Mouse (Mus musculus) Muller cell, postnatal 12 days (primary cell): Measurements from ENCODE around the gene Slc25a30.

ENCODE experiments used
- DNase-seq: peaks from one replicate; pipeline ENCODE4 v3.0.0-alpha.2; 2015; ENCODE audit errors: inconsistent ontology term

Slc25a30 gene

DNA sequence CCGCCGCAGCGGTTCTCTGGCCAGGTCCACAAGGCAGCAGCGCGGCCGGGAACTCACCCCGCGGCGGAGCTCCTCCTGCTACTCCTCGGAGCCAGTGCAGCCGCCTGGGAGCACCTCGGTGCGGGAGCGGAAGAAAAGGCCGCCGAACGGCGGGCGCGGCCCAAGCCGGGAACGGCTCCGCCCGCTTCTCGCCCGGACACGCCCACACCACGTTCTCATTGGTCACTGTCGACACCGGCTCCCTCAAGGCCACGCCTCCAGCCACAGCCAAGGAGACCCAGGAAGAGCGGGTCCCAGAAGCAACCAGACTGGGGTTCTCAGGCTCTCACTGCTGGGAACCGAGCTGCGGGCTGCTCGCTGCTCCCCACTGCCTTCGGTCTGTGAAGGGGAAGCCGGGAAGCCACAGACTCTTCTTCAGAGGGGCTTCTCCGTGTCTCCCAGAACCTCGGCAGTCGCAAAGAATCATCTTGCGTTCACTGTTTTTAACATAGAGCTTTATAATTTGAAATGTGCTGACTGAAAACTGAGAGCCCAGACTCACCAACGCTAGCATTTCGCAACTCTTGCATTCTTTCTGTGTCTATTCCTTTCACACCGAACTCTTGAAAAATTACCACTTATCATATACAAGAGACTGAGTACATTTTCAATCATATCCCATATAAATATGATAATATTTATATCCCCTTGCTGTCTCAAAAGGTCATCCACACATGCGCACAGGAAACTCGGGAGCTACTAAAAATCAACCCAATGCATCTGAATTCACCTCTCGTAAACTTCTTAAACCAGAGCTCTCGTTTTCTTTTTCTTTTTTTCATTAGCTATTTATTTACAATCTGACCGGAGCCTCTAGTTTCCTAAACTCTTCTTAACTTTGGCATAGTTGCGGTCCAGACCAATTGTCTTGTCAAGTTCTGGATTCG lies at the start of gene Slc25a30:
Slc25a30 (minus strand) TSS at position 170 of the 926 bp plus-strand sequence.
- peak; percentile 96 for DNase-seq

DNA sequence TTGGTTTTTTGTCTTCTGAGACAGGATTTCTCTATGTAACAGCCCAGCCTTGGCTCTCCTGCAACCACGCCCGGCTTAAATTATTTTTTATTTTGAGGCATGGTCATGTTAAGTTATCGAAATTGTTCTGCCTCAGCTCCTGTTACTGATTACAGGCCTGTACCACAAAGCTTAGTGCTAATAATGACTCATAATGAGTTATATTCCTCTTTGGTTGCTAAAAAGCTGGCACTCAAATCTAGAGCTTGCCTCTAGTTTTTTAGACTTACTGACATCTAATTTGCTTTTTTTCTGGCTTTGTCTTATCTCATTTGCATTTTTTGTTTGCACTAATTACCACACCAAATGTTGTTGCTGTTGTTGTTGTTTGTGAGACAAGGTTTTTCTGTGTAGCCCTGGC lies 49.7 kb upstream of the Slc25a30 start:
- DNase-seq: no peak

DNA sequence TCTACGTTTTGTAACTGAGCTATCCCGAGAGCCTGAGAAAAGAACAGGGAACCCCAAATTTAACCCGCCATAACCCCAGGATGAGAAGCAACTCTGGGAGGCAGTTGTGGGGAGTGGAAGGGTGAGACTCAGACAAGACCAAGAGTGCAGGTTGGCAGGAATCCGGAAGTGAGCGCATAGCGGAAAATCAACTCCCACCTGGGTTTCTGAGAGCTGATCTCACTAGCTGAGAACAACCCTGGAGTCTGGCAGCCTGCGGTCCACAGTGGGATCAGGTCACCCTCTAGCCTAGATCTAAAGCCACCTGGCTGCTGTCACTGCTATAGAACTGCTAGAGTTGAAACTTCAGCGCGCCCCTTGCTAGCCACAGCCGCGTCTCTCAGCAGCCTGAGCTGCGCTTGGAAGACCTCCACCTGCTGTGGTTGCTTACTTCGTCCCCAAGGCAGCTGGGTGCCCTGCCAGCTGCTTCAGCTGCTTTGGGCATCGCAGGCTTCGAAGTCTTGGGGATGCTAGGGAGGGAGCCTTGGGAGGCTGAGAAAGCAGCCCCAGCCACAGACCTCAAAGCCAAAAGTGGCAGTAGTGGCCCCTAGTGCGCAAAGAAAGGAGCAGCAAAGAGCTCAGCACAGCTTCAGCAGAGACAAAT lies 48.0 kb upstream of the Slc25a30 start:
- no peak for DNase-seq

DNA sequence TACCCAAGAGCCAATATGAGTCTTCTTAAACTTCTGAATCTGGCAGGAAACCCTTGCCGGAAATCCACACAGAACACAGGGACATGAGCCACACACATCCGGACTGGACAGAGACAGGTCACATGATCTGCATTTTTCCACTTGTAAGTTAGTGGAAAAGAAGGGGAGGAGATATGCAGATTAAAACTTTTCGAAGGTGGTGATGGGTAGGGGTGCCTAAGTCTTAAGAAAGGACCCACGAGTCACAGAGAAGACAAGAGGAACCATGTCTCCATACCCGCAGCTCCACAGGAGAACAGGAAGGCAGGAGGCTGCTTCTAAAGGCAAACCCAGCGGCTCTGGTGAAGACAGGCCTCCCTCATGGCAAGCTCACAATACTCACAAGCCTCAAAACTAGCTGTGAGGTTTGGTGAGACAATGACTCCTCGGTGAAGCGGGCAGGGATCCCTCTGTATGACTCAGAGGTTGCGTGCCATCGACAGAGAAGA lies 47.5 kb upstream of the Slc25a30 start:
- peak; percentile 90 for DNase-seq

DNA sequence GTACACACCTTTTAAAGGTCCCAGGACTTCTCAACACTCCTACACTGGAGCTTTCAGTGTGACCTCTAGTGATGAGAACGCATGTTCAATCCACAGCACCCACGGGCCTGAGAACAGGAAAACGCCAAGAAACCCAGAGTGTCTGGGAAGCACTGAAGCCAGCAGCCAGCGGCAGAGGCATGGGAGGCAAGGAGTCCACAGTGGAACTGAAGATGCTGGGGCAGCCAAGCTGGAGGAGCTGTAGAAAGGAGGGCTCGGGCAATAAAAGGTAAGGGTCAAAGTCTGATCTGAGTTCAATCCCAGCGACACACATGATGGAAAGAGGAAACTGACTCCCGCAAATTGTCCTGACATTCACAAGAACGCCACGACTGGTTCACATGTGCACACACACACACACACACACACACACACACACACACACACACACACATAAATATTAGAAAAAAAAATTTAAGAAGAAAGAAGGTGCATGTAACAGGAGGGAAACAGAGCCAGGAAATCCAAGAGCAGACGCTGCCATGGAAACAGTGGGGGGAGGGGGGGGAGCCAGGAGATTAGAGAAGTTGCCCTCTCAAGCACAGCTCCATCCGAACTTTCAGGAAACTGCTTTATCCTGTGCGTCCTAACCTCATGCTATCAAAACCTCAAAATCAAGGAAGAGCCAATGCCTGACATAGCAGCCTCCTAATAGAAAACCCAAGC lies 46.9 kb upstream of the Slc25a30 start:
- DNase-seq: no peak

DNA sequence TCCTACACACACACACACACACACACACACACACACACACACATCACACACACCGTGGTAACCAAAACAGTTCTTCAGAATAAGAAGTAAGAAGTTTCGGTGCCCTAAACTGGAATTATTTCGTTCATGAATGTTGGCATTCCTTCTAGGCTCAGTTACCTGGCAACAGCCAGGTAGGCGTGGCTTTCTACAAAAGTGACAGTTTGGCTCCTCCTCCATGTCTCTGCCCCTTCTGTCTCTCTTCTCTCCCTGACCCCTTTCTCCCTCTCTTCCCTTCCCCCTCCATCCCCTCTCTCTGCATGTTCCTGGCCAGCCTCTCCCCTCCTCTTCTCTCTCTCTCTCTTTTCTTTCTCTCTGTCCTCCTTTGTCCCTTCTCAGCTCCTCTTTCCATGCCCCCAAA lies 46.1 kb upstream of the Slc25a30 start:
- DNase-seq: no peak

DNA sequence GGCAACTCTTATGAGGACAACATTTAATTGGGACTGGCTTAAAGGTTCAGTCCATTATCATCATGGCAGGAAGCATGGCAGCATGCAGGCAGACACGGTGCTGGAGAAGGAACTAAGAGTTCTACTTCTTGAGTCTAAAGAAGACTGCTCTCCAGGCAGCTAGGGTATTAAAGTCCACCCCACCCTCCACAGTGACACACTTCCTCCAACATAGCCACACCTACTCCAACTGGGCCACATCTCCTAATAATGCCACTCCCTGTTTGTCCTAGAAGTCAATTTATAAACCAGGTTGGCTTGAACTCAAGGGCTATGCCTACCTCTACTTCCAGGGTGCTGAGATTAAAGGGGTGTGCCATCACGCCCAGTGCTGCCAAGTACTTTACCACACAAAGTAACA lies 45.2 kb upstream of the Slc25a30 start:
- DNase-seq: no peak

DNA sequence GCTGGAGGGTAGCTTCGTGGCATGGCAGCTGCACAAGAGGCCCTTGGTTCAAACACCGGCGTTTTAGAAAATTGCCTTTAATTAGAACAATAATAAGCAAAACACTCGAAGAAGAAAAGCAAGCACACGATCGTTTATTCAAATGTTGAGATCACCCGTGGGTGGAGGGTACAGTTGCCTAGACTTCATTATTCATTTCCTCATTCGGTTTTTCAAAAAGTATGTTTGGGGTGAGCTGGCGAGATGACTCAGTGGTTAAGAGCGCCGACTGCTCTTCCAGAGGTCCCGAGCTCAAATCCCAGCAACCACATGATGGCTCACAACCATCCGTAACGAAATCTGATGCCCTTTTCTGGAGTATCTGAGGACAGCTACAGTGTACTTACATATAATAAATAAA lies 43.0 kb upstream of the Slc25a30 start:
- peak; percentile 34 for DNase-seq

DNA sequence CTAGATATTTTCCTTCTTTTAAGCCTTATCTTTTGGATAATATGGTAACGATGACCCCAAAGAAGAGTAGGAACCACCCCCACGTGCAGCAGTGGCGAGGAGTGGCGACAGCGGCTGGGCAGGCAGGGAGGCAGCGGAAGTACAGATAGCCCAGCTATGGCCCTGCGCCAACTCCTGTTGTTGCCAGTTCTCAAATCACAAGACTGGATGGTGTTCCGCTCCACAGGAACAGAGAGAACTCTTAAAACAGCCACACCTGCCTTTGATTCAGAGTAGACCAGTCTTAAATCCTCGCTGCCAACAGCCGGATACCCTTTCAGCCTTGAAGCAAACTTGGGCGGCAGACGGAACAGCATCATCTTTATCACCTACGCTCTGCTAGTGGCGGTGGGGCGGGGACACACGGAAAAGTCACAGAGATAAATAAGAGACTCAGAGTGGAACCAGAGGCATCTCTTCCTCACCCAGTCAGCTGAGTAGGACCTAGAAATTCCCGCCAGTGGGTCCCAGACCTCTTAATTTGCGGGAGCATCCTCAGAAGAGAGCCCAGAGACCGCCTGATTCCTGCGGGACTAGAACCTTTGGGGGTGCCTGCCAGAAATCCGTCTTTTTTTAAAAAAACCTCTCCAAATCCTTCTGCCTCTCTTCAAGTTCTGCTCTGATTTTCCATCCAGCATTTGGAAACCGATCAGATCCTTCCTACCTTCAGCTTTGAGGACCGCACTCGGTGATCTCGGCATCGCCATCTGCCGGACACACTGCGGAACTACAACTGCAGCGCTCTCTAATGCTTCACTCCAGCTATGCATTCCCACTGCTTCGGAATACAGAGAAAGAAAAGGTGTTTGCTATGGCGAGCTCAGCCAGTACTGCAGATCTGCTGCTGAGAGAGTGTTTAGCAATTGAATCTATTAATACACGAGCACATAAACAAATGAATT lies 42.3 kb upstream of the Slc25a30 start:
- DNase-seq: peak; percentile 61

DNA sequence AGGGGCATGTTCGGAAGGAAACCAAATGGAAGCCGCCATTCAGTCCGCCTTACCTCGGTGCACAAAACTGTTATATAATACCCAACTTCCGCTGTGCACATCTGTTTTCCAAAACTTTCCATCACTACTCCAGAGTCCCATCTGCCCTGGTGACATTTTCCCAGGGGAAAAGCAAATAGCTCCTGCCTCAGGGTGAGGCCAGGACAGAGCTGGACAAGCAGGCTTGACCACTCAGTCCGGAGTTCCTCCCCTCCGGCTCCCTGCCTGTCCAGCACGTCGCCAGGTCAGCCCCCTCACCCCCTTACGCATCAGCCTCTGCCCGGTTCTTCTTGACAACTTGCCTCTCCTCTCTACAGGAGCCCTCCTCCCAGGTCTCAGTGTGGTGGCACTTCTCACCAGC lies 41.4 kb upstream of the Slc25a30 start:
- no peak for DNase-seq

DNA sequence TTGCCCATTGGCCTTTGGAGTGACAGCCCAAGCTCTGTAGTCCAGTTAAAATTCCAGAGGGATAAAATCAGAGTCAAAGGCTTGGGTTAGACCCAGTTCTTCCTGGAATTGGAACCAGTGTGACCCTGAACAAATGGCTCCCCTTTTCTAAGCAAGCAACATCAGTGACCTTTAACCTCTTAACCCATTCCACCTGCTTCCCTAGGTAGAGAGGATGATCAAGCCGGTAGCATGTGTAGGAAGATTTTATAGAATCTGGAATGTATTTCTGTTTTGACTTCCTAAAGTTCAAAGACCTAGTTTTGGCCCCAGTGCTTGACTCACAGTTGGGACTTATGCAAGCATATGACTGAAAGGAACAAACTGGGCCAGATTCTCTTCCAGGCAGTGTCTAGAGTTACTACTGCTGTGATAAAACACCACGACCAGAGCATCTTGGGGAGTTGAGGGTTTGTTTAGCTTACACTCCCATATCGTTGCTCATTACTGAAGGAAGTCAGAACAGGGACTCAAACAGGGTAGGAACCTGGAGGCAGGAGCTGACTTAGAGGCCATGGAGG lies 40.1 kb upstream of the Slc25a30 start:
- no peak for DNase-seq

DNA sequence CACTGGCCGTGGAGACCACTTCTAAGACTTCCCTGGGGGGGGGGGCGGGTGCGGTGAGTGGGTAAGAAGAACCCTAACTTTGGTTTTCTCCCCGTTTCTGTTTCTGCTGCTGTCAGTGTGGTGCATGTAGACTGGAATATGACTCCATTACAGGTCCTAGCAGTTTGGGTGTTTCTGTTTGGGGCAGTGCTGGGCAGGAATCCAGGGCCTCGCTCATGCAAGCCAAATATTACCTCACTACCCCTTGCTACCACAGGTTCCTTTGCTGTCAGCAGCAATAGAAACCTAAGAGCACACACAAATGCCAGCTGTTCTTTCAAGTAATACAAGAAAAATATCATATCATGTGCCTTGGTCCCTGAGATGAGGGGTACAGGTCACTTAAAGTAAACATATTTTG lies 33.2 kb upstream of the Slc25a30 start:
- no peak for DNase-seq

DNA sequence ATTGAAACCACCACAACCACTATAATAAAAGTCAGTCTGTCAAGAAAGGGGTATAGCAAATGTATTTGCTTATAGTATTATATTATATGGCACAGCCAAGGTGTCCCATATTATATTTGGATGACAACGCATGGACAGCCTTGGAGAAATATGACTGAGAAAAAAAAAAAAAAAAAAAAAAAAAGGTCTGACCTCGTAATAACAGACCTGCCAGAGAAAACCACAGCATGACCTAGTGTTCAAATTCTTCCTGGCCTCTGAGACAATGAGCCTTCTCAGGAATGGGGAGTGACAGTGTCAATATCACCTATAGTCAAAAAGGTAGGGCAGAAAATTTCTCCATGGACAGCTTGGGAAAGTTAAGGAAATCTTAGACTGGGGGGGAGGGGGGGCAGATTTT lies 32.5 kb upstream of the Slc25a30 start:
- DNase-seq: no peak

DNA sequence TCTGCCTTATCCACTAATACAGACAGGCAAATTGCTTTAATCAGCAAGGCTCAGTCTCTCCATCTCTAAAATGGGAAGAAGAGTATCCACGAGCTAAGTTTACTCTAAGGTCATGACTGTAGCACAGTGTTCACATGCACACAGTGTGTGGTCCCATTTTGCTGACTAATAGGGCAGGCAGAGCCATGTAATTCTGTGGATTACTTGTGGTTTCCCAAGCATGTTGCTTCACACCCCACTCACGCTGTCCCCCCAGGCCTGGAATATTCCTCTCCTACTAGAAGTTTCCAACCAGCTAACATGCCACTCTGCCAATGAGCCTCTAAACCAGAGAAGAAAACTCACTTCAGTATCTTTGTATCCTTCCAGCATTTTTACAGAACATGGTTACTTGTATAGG lies 31.7 kb upstream of the Slc25a30 start:
- no peak for DNase-seq

DNA sequence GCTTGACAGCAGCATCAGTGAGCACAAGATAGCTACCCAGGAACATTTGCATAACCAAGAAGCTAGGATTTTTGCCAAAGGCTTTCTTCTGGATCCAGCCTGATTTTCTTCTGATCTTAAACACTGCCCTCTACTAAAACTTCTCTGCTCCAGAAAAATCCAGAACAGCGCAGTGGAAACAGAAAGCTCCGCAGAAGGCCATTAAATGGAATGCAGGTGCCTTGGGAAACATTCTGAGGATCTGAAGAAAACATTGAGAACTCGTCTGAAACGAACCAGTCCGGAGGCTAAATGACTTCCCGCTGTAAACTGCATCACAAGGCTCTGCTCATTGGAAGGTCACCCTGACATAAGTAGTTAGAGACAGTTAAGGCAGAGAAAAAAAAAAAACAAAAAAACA lies 23.1 kb upstream of the Slc25a30 start:
- no peak for DNase-seq

DNA sequence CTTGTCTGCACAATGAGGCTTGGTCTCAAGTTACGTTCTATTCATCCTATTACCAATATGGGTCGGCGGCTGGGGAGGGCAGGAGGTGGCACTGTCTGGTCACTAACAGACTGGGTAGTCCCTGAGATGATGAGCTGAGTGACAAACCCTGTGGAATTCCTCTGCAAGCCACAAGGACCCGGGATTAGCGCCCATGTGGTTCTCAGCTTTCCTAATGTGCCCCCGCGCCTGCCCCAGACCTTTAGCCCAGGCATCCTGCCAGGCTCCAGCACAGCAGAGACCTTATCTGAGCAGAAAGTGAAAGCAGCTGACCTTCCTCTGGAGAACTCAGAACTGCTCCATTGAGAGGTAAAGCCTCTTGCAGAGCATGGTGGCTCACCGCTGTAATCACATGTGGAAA lies 21.0 kb upstream of the Slc25a30 start:
- peak; percentile 73 for DNase-seq

DNA sequence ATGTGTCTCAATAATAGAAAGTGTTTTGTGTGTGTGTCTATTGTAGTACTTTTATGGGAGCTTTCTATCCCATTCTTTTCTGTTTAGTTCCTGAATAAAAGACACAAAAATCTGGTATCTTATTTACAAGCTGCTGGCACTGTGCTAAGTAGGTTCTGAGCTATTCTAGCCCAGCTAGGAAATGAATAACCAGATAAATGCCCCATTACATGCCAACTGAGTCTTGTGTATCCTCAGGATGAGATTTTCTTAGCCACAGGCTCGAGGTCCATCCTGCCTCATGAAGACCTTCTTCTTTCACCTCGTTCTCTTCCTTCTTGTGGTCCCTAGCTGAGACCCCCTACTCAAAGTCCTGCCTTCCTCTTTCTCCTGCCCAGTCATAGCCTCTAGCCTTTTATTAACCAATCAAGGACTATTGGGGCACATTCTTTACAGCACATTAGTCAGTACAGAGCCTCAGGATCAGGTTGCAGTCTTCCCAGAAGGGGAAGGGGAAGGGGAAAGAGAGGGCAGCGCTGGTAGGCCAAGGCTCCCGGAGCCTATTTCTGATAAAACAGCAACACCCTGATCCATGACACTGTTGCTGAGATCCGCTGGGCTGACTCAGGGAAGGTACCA lies 11.0 kb upstream of the Slc25a30 start:
- DNase-seq: no peak

DNA sequence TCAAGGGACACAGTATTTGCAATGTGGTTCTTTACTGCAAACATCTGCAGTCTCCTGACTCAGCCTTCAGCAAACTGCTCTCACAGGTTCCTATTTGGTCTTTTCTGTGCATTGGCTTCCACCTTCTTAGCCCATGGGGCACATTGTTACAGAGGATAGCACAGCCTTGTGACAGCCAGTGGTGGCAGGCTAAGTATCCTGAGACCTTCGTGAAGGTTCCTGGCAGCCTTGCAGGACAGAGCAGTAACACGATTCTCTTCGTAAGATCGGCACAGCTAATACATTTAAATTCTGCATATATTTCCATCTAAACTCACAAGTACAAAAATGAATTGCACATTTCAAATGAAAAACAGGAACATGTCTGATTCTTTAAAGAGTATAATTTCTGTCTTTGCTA lies 9.1 kb upstream of the Slc25a30 start:
- no peak for DNase-seq

DNA sequence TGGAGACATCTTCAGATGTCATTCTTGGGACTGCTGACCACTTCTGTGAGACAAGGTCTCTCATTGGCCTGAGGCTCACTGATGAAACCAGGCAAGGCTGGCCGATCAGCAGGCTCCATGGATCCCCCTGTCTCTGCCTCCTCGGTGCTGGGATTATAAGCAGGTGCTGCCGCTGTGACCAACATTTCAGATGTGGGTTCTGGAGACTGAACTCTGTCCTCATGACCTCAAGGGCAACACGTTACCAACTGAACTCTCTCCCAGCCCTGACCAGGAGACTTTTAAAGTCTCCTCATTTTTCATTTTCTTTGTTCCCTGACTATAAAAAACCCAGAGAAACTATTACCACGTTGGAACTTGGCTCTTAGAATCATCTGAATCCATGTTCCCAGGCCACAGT lies 7.9 kb upstream of the Slc25a30 start:
- no peak for DNase-seq

DNA sequence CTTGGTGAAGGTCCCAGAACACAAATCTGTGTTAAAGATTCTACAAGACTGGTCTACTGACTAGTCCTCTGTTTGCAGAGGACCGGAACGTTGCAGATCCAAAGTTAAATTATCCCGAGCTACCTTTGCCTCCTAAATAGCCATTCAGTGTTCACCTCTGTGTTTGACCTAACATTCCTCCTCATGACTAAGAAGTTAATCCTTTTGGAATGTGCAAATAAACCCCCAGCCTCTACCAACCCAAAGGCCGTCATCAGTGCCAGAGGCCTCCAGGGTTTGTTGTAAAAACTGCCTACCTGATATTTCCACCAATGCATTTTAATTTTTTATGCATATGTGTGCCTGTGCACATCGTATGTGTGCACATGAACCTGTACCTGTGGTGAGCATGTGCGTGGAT lies 7.5 kb upstream of the Slc25a30 start:
- peak; percentile 6 for DNase-seq

DNA sequence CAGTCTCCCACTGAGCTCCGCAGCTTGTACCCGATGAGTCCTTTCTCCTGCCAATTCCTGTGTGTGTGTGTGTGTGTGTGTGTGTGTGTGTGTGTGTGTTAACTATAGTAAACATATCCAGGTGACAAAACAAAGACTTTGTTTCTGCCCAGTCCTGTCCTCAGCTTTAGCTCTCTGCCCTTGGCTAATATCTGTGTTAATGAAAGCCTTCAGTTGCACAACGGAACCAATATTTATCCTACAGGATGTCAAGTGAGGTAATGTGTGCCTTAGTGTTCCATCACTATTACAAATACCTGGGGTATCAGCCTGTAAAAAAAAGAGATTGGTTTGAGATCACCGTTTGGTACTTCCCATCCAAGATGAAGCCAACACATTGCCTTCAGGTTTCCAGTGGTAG lies 6.3 kb upstream of the Slc25a30 start:
- DNase-seq: no peak
